Mouse (Mus musculus): ENCODE measurements at regions not wholly inside any gene's neighbourhood (a gene's known extent, or its start where the extent isn't known, plus 50 kb on each side); places are given as distances from the start of the nearest gene placed in this dataset.

DNA sequence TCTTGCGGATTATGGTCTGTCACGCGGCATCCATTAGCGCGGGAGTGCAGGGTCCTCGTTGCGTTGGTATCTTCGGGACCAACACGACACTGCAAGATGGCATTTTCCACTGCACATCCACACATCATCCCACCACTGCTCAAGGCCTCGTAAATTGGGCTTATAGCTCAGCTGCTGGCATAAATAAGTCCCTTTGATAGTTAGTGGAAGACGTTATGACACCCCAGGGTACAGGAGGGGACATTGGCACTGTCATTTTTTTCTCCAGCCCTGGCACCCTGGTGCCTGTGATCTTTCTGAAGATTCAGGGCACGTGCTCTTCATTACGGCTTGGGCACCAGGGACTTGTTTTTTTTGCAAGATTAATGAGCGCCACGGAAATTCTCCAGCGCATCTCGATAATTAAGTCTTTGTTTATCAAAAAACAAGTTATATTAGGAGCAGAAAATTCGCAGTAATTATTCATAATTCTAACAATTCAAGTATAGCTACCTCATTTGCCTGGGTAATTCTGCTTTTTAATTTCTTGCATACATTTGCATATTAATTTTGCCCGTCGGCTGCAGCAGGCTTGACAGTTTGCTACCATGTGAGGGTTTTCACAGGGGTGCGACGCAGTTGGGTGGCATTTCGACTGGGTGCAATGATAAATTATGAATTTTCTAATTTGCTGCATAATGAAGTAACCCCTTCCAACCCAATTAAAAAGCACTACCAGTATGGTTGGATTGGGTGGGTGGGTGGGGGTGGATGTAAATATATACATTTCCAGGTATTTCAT, 119.1 kb downstream of the Vrk1 start:
- Histone ChIP-seq H3K9me3 (ENCODE audit: control insufficient read depth, low read length) (no peaks in the 10 kb centered on the region; the same call in 1 of the 2 replicates), H3K36me3 (ENCODE audit: control insufficient read depth, insufficient read depth, low read length) (no peaks in the 10 kb centered on the region), H3K27me3 (ENCODE audit: control insufficient read depth, insufficient read depth, low read length) (no peaks in the 10 kb centered on the region), H3K27ac (replicated peaks in 1 of 2; ENCODE audit: control insufficient read depth in 1 of 2, insufficient read depth in 1 of 2, low read depth in 2 of 2, low read length in 2 of 2) (no peak overlapping the region), H3K4me2 (ENCODE audit: low read length) (no peak overlapping the region), H3K4me1 (ENCODE audit: control insufficient read depth in 2 of 2, insufficient read depth in 2 of 2, low read length in 2 of 2) (no peaks in the 10 kb centered on the region), H3K4me3 (ENCODE audit: control insufficient read depth in 1 of 2, insufficient read depth in 1 of 2, low read depth in 1 of 2, low read length in 2 of 2) (no peak overlapping the region), H3K9ac (ENCODE audit: low read length) (no peak overlapping the region)
- ATAC-seq (ENCODE audit: insufficient number of reproducible peaks, insufficient read depth, low FRiP score, low read depth) = no peak
- 92% methylated on average over 23 of the region's 23 CpGs for WGBS

DNA sequence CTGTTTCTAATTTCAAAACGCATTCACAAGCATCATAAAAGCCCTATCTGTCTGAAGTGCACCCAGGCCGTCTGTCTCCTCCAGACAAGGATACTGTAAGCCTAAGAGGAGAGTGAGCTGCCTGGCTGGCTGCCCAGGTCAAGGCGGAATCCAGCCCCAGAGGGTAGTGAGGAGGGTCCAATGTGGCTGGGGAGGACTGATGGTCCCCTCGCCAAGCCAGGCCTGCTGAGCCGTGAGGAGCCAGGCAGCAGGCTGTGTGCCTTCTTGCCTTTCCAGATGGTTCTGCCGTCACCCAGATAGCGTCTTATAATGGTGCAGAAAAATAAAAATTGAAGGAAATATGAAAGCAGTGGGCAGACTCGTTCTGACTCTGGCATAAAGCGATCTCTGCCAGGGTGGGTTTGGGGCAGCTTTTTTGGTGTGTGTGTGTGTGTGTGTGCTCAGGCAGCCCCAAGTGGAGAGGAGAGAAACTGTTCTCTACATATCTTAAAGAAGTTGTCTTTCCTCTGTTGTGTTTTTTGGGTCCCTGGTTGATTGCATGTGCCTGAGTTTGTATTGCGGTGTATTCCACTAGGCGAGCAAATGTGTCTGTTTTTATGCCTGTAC, 120.1 kb downstream of the Vrk1 start:
- Histone ChIP-seq H3K4me2 (ENCODE audit: low read length) (no peak overlapping the region), H3K4me3 (ENCODE audit: control insufficient read depth in 1 of 2, insufficient read depth in 1 of 2, low read depth in 1 of 2, low read length in 2 of 2) (no peak overlapping the region), H3K9ac (ENCODE audit: low read length) (no peak overlapping the region), H3K27me3 (ENCODE audit: control insufficient read depth, insufficient read depth, low read length) (no peaks in the 10 kb centered on the region), H3K4me1 (ENCODE audit: control insufficient read depth in 2 of 2, insufficient read depth in 2 of 2, low read length in 2 of 2) (no peaks in the 10 kb centered on the region), H3K36me3 (ENCODE audit: control insufficient read depth, insufficient read depth, low read length) (no peaks in the 10 kb centered on the region), H3K27ac (replicated peaks in 1 of 2; ENCODE audit: control insufficient read depth in 1 of 2, insufficient read depth in 1 of 2, low read depth in 2 of 2, low read length in 2 of 2) (no peak overlapping the region), H3K9me3 (ENCODE audit: control insufficient read depth, low read length) (no peaks in the 10 kb centered on the region; the same call in 1 of the 2 replicates)
- no peak for ATAC-seq (ENCODE audit: insufficient number of reproducible peaks, insufficient read depth, low FRiP score, low read depth)
- WGBS = 63% methylated on average over 11 of the region's 11 CpGs

DNA sequence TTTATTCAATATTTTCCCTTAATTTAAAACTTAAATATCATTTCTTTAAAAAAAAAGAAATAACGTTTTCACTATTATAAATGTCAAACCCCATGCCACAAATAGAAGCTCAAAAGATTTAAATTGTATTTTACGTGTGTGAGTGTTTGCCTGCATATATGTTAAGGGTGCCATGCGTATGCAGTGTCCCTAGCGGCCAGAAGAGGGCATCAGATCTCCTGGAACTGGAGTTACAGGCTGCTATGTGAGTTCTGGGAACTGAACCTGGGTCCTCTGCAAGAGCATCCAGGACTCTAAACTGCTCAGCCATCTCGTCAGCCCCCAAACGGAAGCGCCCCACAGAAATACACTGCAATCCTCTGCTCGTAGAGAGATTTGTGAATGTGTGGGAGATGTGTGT, 122.7 kb downstream of the Vrk1 start:
- Histone ChIP-seq H3K9ac (ENCODE audit: low read length) (no peak overlapping the region), H3K4me2 (ENCODE audit: low read length) (no peak overlapping the region), H3K9me3 (ENCODE audit: control insufficient read depth, low read length) (no peaks in the 10 kb centered on the region; the same call in 1 of the 2 replicates), H3K27me3 (ENCODE audit: control insufficient read depth, insufficient read depth, low read length) (no peaks in the 10 kb centered on the region), H3K4me1 (ENCODE audit: control insufficient read depth in 2 of 2, insufficient read depth in 2 of 2, low read length in 2 of 2) (no peaks in the 10 kb centered on the region), H3K27ac (replicated peaks in 1 of 2; ENCODE audit: control insufficient read depth in 1 of 2, insufficient read depth in 1 of 2, low read depth in 2 of 2, low read length in 2 of 2) (no peak overlapping the region), H3K36me3 (ENCODE audit: control insufficient read depth, insufficient read depth, low read length) (no peaks in the 10 kb centered on the region), H3K4me3 (ENCODE audit: control insufficient read depth in 1 of 2, insufficient read depth in 1 of 2, low read depth in 1 of 2, low read length in 2 of 2) (no peak overlapping the region)
- WGBS = 86% methylated on average over 8 of the region's 8 CpGs
- ATAC-seq (ENCODE audit: insufficient number of reproducible peaks, insufficient read depth, low FRiP score, low read depth) = no peak

DNA sequence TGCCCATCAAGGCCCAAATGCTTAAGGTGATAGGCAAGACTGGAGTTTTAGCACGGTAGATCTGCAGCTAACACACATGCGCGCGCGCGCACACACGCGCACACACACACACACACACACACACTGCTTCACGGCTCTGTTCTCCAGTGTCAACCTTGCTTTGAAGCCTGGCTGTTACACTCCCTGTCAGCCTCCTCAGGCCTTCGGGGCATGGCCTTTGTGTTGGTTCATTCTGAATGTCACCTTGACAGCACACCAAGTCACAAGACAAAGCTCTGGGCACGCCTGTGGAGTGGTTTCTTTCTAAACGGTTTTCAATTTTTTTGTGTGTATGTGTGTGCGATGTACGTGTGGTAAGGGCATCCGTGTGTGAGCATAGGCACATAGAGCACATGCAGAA, 128.4 kb downstream of the Vrk1 start:
- H3K9ac ChIP-seq (ENCODE audit: low read length) = no peak overlapping the region
- no peaks in the 10 kb centered on the region for H3K4me1 ChIP-seq (ENCODE audit: control insufficient read depth in 2 of 2, insufficient read depth in 2 of 2, low read length in 2 of 2)
- 84% methylated on average over 15 of the region's 15 CpGs for WGBS
- no peak overlapping the region for H3K4me2 ChIP-seq (ENCODE audit: low read length)
- H3K27ac ChIP-seq (replicated peaks in 1 of 2; ENCODE audit: control insufficient read depth in 1 of 2, insufficient read depth in 1 of 2, low read depth in 2 of 2, low read length in 2 of 2) = no peak overlapping the region
- no peaks in the 10 kb centered on the region for H3K36me3 ChIP-seq (ENCODE audit: control insufficient read depth, insufficient read depth, low read length)
- no peak for ATAC-seq (ENCODE audit: insufficient number of reproducible peaks, insufficient read depth, low FRiP score, low read depth)
- no peak overlapping the region for H3K4me3 ChIP-seq (ENCODE audit: control insufficient read depth in 1 of 2, insufficient read depth in 1 of 2, low read depth in 1 of 2, low read length in 2 of 2)
- H3K27me3 ChIP-seq (ENCODE audit: control insufficient read depth, insufficient read depth, low read length) = no peaks in the 10 kb centered on the region
- no peaks in the 10 kb centered on the region for H3K9me3 ChIP-seq (ENCODE audit: control insufficient read depth, low read length)

DNA sequence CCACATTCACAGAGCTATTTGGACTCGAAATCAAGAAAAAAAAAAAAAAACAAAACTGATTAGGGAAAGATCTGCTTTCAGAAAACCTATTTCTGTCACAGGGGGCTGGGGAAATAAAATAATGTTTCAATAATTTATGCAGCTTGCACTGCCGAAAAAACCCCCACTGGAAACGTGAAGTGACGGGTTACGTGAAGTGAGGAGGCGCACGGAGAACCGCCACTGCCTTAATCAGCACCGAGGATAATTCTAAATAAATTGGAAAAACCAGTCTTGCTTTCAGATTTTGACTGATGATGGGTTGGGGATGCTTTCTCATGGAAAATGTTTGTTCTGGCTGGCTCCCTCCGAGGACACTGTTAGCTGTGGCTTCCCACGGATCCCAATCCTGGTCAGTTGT, 129.5 kb downstream of the Vrk1 start:
- H3K9me3 ChIP-seq (ENCODE audit: control insufficient read depth, low read length) = no peaks in the 10 kb centered on the region
- H3K36me3 ChIP-seq (ENCODE audit: control insufficient read depth, insufficient read depth, low read length) = no peaks in the 10 kb centered on the region
- no peak overlapping the region for H3K9ac ChIP-seq (ENCODE audit: low read length)
- no peak overlapping the region for H3K4me3 ChIP-seq (ENCODE audit: control insufficient read depth in 1 of 2, insufficient read depth in 1 of 2, low read depth in 1 of 2, low read length in 2 of 2)
- 81% methylated on average over 11 of the region's 11 CpGs for WGBS
- H3K27me3 ChIP-seq (ENCODE audit: control insufficient read depth, insufficient read depth, low read length) = no peaks in the 10 kb centered on the region
- H3K27ac ChIP-seq (replicated peaks in 1 of 2; ENCODE audit: control insufficient read depth in 1 of 2, insufficient read depth in 1 of 2, low read depth in 2 of 2, low read length in 2 of 2) = no peak overlapping the region
- H3K4me1 ChIP-seq (ENCODE audit: control insufficient read depth in 2 of 2, insufficient read depth in 2 of 2, low read length in 2 of 2) = no peaks in the 10 kb centered on the region
- ATAC-seq (ENCODE audit: insufficient number of reproducible peaks, insufficient read depth, low FRiP score, low read depth) = no peak
- no peak overlapping the region for H3K4me2 ChIP-seq (ENCODE audit: low read length)

DNA sequence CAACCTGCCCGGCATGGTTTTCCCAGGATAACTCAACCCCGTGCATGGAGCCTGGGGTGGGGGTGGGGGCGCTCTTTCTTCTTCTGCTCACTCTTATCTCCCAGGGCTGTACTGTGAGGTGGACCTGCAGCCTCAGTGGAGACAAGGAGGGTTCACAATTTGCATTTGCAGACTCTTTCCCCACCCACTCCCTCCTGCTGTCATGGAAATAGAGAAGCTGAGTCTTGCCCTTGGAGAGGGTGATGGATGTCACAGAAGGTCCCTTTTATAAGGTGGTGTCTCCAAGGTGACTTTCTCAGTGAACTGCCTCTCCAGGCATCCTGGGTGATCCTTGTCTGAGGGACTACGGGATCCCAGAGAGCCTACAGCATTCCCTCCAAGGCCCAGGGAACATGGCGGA, 129.9 kb downstream of the Vrk1 start:
- Histone ChIP-seq H3K4me2 (ENCODE audit: low read length) (no peak overlapping the region), H3K36me3 (ENCODE audit: control insufficient read depth, insufficient read depth, low read length) (no peaks in the 10 kb centered on the region), H3K27ac (replicated peaks in 1 of 2; ENCODE audit: control insufficient read depth in 1 of 2, insufficient read depth in 1 of 2, low read depth in 2 of 2, low read length in 2 of 2) (no peak overlapping the region), H3K4me1 (ENCODE audit: control insufficient read depth in 2 of 2, insufficient read depth in 2 of 2, low read length in 2 of 2) (no peaks in the 10 kb centered on the region), H3K9ac (ENCODE audit: low read length) (no peak overlapping the region), H3K4me3 (ENCODE audit: control insufficient read depth in 1 of 2, insufficient read depth in 1 of 2, low read depth in 1 of 2, low read length in 2 of 2) (no peak overlapping the region), H3K9me3 (ENCODE audit: control insufficient read depth, low read length) (no peaks in the 10 kb centered on the region), H3K27me3 (ENCODE audit: control insufficient read depth, insufficient read depth, low read length) (no peaks in the 10 kb centered on the region)
- no peak for ATAC-seq (ENCODE audit: insufficient number of reproducible peaks, insufficient read depth, low FRiP score, low read depth)
- 53% methylated on average over 5 of the region's 5 CpGs for WGBS

DNA sequence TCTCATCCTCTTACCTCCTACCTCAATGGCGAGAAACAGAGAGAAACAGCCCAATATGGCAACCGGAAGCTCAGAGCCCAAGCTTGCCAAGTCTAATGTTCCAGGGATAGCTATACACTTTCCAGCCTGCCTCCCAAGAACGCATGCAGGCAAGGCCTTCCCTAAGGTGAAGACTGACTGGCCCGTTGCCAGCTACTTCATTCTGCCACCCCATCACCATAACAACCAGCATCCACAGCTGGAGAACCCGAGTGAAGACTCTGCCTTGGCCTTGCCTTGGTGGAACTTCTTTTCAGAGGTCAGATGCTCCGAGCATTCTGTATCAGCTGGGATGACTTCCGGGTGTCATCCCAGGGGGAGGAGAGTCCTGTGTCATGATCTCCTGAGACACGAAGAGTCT, 130.6 kb downstream of the Vrk1 start:
- no peak overlapping the region for H3K9ac ChIP-seq (ENCODE audit: low read length)
- H3K27ac ChIP-seq (replicated peaks in 1 of 2; ENCODE audit: control insufficient read depth in 1 of 2, insufficient read depth in 1 of 2, low read depth in 2 of 2, low read length in 2 of 2) = no peak overlapping the region
- no peak overlapping the region for H3K4me3 ChIP-seq (ENCODE audit: control insufficient read depth in 1 of 2, insufficient read depth in 1 of 2, low read depth in 1 of 2, low read length in 2 of 2)
- no peaks in the 10 kb centered on the region for H3K36me3 ChIP-seq (ENCODE audit: control insufficient read depth, insufficient read depth, low read length)
- H3K4me2 ChIP-seq (ENCODE audit: low read length) = no peak overlapping the region
- 78% methylated on average over 8 of the region's 8 CpGs for WGBS
- no peaks in the 10 kb centered on the region for H3K9me3 ChIP-seq (ENCODE audit: control insufficient read depth, low read length)
- H3K4me1 ChIP-seq (ENCODE audit: control insufficient read depth in 2 of 2, insufficient read depth in 2 of 2, low read length in 2 of 2) = no peaks in the 10 kb centered on the region
- ATAC-seq (ENCODE audit: insufficient number of reproducible peaks, insufficient read depth, low FRiP score, low read depth) = no peak
- no peaks in the 10 kb centered on the region for H3K27me3 ChIP-seq (ENCODE audit: control insufficient read depth, insufficient read depth, low read length)

DNA sequence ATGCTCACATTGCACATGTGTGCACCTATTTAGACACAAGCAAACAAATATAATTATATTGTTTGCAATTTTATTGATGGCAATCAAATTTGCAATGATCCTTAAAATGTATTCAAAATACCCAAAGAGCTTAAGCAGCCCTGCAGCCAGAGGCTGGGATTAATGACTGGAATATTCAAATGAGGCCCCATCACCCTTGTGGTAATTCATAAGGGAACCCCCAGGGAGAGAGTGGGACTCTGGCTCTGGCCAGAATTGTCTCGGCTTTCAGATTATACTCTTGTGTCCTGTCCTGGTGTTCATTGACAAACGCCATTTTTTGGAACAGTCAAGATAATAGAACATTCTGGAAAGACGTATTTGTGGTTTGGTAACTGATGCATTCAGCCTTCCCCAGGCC, 133.5 kb downstream of the Vrk1 start:
- no peak overlapping the region for H3K4me3 ChIP-seq (ENCODE audit: control insufficient read depth in 1 of 2, insufficient read depth in 1 of 2, low read depth in 1 of 2, low read length in 2 of 2)
- ATAC-seq (ENCODE audit: insufficient number of reproducible peaks, insufficient read depth, low FRiP score, low read depth) = no peak

More for the DNA sequence above, 133.5 kb downstream of the Vrk1 start:
- no peaks in the 10 kb centered on the region for H3K36me3 ChIP-seq (ENCODE audit: control insufficient read depth, insufficient read depth, low read length)
- no peak overlapping the region for H3K4me2 ChIP-seq (ENCODE audit: low read length)
- H3K9ac ChIP-seq (ENCODE audit: low read length) = no peak overlapping the region
- 86% methylated on average over 3 of the region's 3 CpGs for WGBS
- H3K27me3 ChIP-seq (ENCODE audit: control insufficient read depth, insufficient read depth, low read length) = no peaks in the 10 kb centered on the region
- no peak overlapping the region for H3K27ac ChIP-seq (replicated peaks in 1 of 2; ENCODE audit: control insufficient read depth in 1 of 2, insufficient read depth in 1 of 2, low read depth in 2 of 2, low read length in 2 of 2)
- H3K4me1 ChIP-seq (ENCODE audit: control insufficient read depth in 2 of 2, insufficient read depth in 2 of 2, low read length in 2 of 2) = no peaks in the 10 kb centered on the region
- H3K9me3 ChIP-seq (ENCODE audit: control insufficient read depth, low read length) = no peaks in the 10 kb centered on the region
